15 mouse cellular contexts compared by ENCODE assay signal in the genomic region with DNA sequence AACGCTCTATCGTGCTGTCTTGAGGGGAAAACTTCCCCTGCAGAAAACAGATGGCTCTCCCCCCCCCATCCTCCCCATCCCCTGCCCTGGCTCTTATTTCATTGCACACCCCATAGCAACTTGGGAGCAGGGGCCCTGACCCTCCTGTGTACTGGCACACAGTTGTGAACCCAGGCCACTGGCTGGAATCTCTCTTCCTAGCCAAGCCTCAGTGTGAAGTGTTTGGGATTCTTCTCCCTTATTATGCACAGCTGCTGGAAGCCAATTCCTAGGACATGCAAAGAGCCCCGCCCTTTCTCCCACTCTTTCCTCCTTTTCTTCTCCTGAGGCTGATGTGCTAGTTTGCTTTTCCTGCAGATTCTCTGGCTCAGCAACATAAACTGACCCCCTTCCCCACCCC. TPM values are rescaled to one million over a fixed set of nuclear protein-coding genes. Genes with fewer than 3 reads are reported as not detected.
"Had no signal": no experiment of that assay in that cellular context is flagged by ENCODE, and none has a peak within 500 bp of the region (broad histone marks: within the 10 kb centered on the region; RNA-seq: fewer than 3 reads in every experiment).

No protein-coding gene starts in this region.

- H3K4me2 ChIP-seq: liver, embryonic 13.5 days; midbrain, embryonic 15.5 days had no signal

- H3K9ac ChIP-seq: liver, embryonic 13.5 days; midbrain, embryonic 15.5 days had no signal

- H3K4me3 ChIP-seq: layer of hippocampus, adult 2 months; liver, embryonic 13.5 days; midbrain, embryonic 10.5 days; midbrain, embryonic 15.5 days had no signal

- H3K27ac ChIP-seq: layer of hippocampus, adult 2 months; liver, embryonic 13.5 days; midbrain, embryonic 10.5 days; midbrain, embryonic 15.5 days had no signal

- H3K9me3 ChIP-seq: liver, embryonic 13.5 days; midbrain, embryonic 10.5 days; midbrain, embryonic 15.5 days had no signal

- H3K36me3 ChIP-seq: liver, embryonic 13.5 days; midbrain, embryonic 10.5 days; midbrain, embryonic 15.5 days had no signal

- DNase-seq: kidney, adult 18-20 months; kidney, postnatal 10 days; kidney, postnatal 4 days; left cerebral cortex, postnatal 4 days; liver; liver, embryonic 13.5 days; lung, adult 18-20 months; lung, postnatal 4 days; right cerebral cortex, adult 18-20 months; right cerebral cortex, postnatal 25 days; thymus, postnatal 36 days had no signal

- ATAC-seq: midbrain, embryonic 15.5 days had no signal

- H3K27me3 ChIP-seq: liver, embryonic 13.5 days; midbrain, embryonic 15.5 days had no signal

- H3K4me1 ChIP-seq: liver, embryonic 13.5 days had no signal

RNA-seq across cellular contexts. Expression of gene Ankfn1, which starts 1.4 kb away (rescaled TPM):
- polyA plus RNA-seq: kidney, embryonic 14.5 days had no signal
